Mouse (Mus musculus): ENCODE results near the gene Agpat2. TPM values are rescaled to one million over a fixed set of nuclear protein-coding genes. Genes with fewer than 3 reads are reported as not detected.

The Agpat2 gene
- polyA plus RNA-seq, 1 experiment from 2014 or later, result 28.9 TPM

- 25% methylated on average over 4 of the region's 4 CpGs for WGBS
- Histone ChIP-seq H3K9me3 (no peaks in the 10 kb centered on the region), H3K27me3 (ENCODE audit: insufficient read depth, poor library complexity, severe bottlenecking) (no peaks in the 10 kb centered on the region), H3K4me3 (peak overlapping the region; percentile 19; the same call in 1 of the 2 replicates), H3K36me3 (no peaks in the 10 kb centered on the region), H3K4me1 (peaks cover 94% of the 10 kb centered on the region), H3K27ac (peak overlapping the region; percentile 82)
- peak; percentile 91 for DNase-seq (ENCODE audit: low spot score)
These were observed 28.4 kb downstream of the Agpat2 start for GRCm38 (mm10) chr2:26575865-26576264.

- no peak for DNase-seq (ENCODE audit: low spot score)
- H3K27me3 ChIP-seq (ENCODE audit: insufficient read depth, poor library complexity, severe bottlenecking), result no peaks in the 10 kb centered on the region
- peaks cover 93% of the 10 kb centered on the region for H3K4me1 ChIP-seq
- H3K27ac ChIP-seq, result peak overlapping the region; percentile 82
- H3K36me3 ChIP-seq, result no peaks in the 10 kb centered on the region
- H3K9me3 ChIP-seq, result no peaks in the 10 kb centered on the region
- peak overlapping the region; percentile 19; the same call in 1 of the 2 replicates for H3K4me3 ChIP-seq
- 51% methylated on average over 1 of the region's 1 CpGs for WGBS
These were observed 28.8 kb downstream of the Agpat2 start for GRCm38 (mm10) chr2:26575378-26575777.

DNA sequence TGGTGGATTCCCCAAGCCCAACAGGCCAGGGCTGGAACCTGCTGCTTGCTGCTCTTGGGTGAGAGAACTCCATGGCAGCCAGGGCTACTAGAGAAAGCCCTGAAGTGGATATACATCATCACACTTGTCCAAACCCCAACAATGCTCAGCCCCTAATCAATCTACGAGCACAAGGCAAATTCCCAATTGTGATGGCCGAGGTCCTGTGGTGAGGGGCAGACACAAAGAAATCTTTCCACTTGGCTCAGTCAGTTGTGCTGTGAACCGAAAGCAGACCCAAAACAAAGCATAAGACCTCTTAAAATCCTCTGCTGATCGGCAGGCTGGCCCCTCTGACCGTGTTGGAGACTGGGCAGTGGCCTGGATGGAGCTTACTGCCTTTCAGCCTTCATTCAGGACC is 29.4 kb downstream of the Agpat2 start:
- 38% methylated on average over 5 of the region's 5 CpGs for WGBS
- peak overlapping the region; percentile 82 for H3K27ac ChIP-seq
- no peaks in the 10 kb centered on the region for H3K27me3 ChIP-seq (ENCODE audit: insufficient read depth, poor library complexity, severe bottlenecking)
- H3K4me1 ChIP-seq, result peaks cover 92% of the 10 kb centered on the region
- no peaks in the 10 kb centered on the region for H3K36me3 ChIP-seq
- H3K9me3 ChIP-seq, result no peaks in the 10 kb centered on the region
- DNase-seq (ENCODE audit: low spot score), result no peak
- H3K4me3 ChIP-seq, result no peak overlapping the region

DNA sequence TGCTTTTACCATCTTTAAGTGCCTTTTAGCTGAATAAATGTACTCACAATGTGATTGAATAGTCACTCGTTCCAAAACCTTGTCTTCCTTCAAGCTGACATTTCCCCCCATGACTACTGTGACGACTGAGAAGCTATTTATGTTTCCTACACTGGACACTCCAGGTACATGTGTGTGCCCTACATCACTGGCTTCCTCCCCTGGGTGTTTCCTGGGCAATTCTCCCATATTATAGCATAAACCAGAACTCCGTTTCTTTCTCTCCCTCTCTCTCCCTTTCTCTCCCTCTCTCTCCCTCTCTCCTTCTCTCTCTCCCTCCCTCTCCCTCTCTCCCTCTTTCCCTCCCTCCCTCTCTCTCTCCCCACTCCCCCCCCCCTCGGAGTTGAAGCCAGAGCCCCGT is 30.4 kb downstream of the Agpat2 start:
- Histone ChIP-seq H3K4me1 (peaks cover 86% of the 10 kb centered on the region), H3K9me3 (no peaks in the 10 kb centered on the region), H3K36me3 (no peaks in the 10 kb centered on the region), H3K27ac (peak overlapping the region; percentile 60), H3K4me3 (no peak overlapping the region), H3K27me3 (ENCODE audit: insufficient read depth, poor library complexity, severe bottlenecking) (no peaks in the 10 kb centered on the region)
- 28% methylated on average over 5 of the region's 5 CpGs for WGBS
- no peak for DNase-seq (ENCODE audit: low spot score)

DNA sequence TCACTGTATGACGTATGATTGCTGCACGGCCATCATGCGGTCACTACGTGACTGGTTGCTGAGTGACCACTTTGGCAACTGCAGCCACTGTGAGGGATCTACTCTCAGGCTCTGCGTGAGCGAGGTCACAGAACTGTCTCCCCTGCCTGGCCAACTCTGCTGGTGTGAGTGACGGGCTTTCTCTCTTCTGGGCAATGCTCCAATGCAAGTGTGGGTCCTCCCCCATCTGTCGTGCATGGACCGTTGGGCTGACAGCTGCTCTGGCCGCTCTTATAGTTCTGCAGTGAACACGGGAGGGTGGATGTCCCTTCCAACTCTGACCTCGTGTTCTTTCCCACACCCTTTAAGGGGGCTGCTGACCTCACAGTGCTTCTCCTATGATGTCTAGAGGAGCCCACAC is 30.8 kb downstream of the Agpat2 start:
- Histone ChIP-seq H3K4me1 (peaks cover 82% of the 10 kb centered on the region), H3K36me3 (no peaks in the 10 kb centered on the region), H3K9me3 (no peaks in the 10 kb centered on the region), H3K27me3 (ENCODE audit: insufficient read depth, poor library complexity, severe bottlenecking) (no peaks in the 10 kb centered on the region), H3K4me3 (no peak overlapping the region), H3K27ac (peak overlapping the region; percentile 60)
- WGBS, result 55% methylated on average over 12 of the region's 12 CpGs
- no peak for DNase-seq (ENCODE audit: low spot score)

GRCm38 (mm10) chr2:26571826-26572225 is 32.4 kb downstream of the Agpat2 start:
- no peaks in the 10 kb centered on the region for H3K27me3 ChIP-seq (ENCODE audit: insufficient read depth, poor library complexity, severe bottlenecking)
- DNase-seq (ENCODE audit: low spot score), result peak; percentile 92
- H3K4me1 ChIP-seq, result peaks cover 67% of the 10 kb centered on the region
- H3K27ac ChIP-seq, result peak overlapping the region; percentile 68
- H3K9me3 ChIP-seq, result no peaks in the 10 kb centered on the region
- H3K4me3 ChIP-seq, result 0 out of 2 replicates have a peak overlapping the region, but pooled peaks have one; percentile 27
- H3K36me3 ChIP-seq, result no peaks in the 10 kb centered on the region
- WGBS, result 32% methylated on average over 5 of the region's 5 CpGs

GRCm38 (mm10) chr2:26571400-26571799 is 32.8 kb downstream of the Agpat2 start:
- no peaks in the 10 kb centered on the region for H3K9me3 ChIP-seq
- peaks cover 65% of the 10 kb centered on the region for H3K4me1 ChIP-seq
- no peak for DNase-seq (ENCODE audit: low spot score)
- WGBS, result 62% methylated on average over 9 of the region's 9 CpGs
- no peaks in the 10 kb centered on the region for H3K27me3 ChIP-seq (ENCODE audit: insufficient read depth, poor library complexity, severe bottlenecking)
- H3K4me3 ChIP-seq, result 0 out of 2 replicates have a peak overlapping the region, but pooled peaks have one; percentile 27
- H3K36me3 ChIP-seq, result no peaks in the 10 kb centered on the region
- H3K27ac ChIP-seq, result peak overlapping the region; percentile 68

GRCm38 (mm10) chr2:26570034-26570433 is 34.2 kb downstream of the Agpat2 start:
- peak; percentile 87 for DNase-seq (ENCODE audit: low spot score)
- Histone ChIP-seq H3K27me3 (ENCODE audit: insufficient read depth, poor library complexity, severe bottlenecking) (no peaks in the 10 kb centered on the region), H3K4me1 (peaks cover 56% of the 10 kb centered on the region), H3K36me3 (no peaks in the 10 kb centered on the region), H3K9me3 (no peaks in the 10 kb centered on the region), H3K27ac (peak overlapping the region; percentile 68; the same call in 1 of the 2 replicates), H3K4me3 (no peak overlapping the region)
- 3% methylated on average over 3 of the region's 3 CpGs for WGBS

DNA sequence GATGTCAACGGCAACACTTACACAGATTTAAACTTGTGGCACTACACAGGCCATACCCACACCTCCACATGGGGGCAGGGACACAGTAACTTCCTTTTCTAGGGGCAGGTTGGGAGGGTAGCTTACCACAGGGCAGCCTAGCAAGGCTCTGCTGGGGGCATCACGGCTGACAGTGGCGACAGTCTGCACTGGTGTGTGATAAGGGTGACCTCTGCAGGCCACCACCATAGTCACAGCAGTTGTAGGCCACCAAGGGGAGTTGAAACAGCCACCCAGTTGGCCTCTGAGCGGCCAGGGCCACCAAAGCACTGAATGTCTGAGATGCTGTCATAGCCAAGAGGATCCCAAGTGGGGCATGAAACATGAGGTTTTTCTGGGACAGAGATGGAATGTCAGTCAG is 38.0 kb downstream of the Agpat2 start:
- Histone ChIP-seq H3K27ac (no peak overlapping the region; the same call in 1 of the 2 replicates), H3K4me1 (peaks cover 26% of the 10 kb centered on the region), H3K4me3 (no peak overlapping the region), H3K27me3 (ENCODE audit: insufficient read depth, poor library complexity, severe bottlenecking) (0 out of 2 replicates have a peak, but pooled peaks cover 4% of the 10 kb centered on the region), H3K9me3 (no peaks in the 10 kb centered on the region), H3K36me3 (no peaks in the 10 kb centered on the region)
- DNase-seq (ENCODE audit: low spot score), result no peak
- WGBS, result 13% methylated on average over 4 of the region's 4 CpGs

DNA sequence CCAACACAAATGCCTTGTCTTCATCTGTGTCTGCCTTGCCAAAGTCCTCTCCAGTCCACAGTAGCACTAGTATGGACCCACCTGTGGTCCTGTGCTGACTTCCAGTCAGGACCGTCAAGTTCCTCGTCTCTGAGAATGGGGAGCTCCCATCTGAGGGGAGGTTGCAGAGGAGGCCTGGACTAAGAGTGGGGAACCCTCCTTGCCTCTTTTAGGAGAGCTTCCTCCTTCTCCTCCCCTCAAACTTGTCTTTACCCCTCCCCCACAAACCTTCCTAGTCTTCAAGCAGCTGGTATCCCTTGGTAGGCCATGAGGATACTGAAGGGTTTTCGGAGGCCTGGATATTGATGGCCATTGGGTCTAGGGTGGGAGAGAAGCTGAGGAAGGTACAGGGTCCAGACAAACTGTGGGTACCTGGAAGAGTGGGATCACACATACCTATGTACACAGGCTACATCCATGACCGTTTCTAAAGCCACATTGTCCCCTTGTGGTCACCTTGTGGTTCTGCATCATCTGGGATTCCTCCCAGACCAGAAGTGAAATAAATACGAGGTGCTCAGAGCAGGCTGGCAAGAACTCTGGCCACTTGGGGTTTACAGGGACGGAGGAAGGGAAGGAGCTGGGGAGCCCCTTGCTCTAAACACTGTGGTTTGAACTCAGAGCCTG is 42.7 kb downstream of the Agpat2 start:
- peak overlapping the region; percentile 11; the same call in 1 of the 2 replicates for H3K27ac ChIP-seq
- no peak for DNase-seq (ENCODE audit: low spot score)
- H3K4me1 ChIP-seq, result peaks cover 32% of the 10 kb centered on the region
- no peak overlapping the region for H3K4me3 ChIP-seq
- WGBS, result 42% methylated on average over 6 of the region's 6 CpGs
- H3K36me3 ChIP-seq, result no peaks in the 10 kb centered on the region
- 0 out of 2 replicates have a peak, but pooled peaks cover 4% of the 10 kb centered on the region for H3K27me3 ChIP-seq (ENCODE audit: insufficient read depth, poor library complexity, severe bottlenecking)
- no peaks in the 10 kb centered on the region for H3K9me3 ChIP-seq

GRCm38 (mm10) chr2:26560506-26560905 is 43.7 kb downstream of the Agpat2 start:
- H3K36me3 ChIP-seq, result no peaks in the 10 kb centered on the region
- no peaks in the 10 kb centered on the region for H3K9me3 ChIP-seq
- no peak overlapping the region for H3K4me3 ChIP-seq
- 0 out of 2 replicates have a peak, but pooled peaks cover 4% of the 10 kb centered on the region for H3K27me3 ChIP-seq (ENCODE audit: insufficient read depth, poor library complexity, severe bottlenecking)
- 74% methylated on average over 5 of the region's 5 CpGs for WGBS
- H3K4me1 ChIP-seq, result peaks cover 33% of the 10 kb centered on the region
- peak overlapping the region; percentile 48; the same call in 1 of the 2 replicates for H3K27ac ChIP-seq
- no peak for DNase-seq (ENCODE audit: low spot score)

DNA sequence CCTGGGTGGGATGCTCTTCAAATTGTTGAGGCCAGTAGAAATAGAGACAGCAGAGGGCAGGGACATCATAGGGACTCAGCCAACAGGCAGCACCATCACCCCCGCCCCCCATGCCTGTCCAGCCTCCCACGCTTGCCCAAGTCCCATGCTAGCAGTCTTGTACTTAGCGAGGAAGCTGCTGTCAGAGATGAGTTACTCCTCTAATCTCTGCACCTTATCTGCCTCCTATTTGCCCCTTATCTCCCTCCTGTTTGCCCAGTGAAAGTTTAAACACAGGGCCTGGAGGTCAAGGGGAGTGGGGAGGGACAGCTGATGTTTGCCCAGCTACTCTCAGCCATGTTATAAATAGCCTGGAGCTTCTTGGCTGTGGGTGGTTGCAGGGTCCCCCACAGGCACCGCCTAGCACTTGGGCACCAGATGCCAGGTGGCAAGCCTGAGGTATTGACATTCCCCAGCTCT is 47.7 kb downstream of the Agpat2 start:
- Histone ChIP-seq H3K27me3 (ENCODE audit: insufficient read depth, poor library complexity, severe bottlenecking) (peaks cover 15% of the 10 kb centered on the region; the same call in 1 of the 2 replicates), H3K36me3 (no peaks in the 10 kb centered on the region), H3K27ac (peak overlapping the region; percentile 62), H3K4me3 (0 out of 2 replicates have a peak overlapping the region, but pooled peaks have one; percentile 23), H3K9me3 (no peaks in the 10 kb centered on the region), H3K4me1 (peaks cover 43% of the 10 kb centered on the region)
- 20% methylated on average over 4 of the region's 4 CpGs for WGBS
- no peak for DNase-seq (ENCODE audit: low spot score)

GRCm38 (mm10) chr2:26555076-26555475 is 49.1 kb downstream of the Agpat2 start:
- H3K4me1 ChIP-seq, result peaks cover 41% of the 10 kb centered on the region
- 82% methylated on average over 4 of the region's 4 CpGs for WGBS
- no peaks in the 10 kb centered on the region for H3K36me3 ChIP-seq
- H3K27me3 ChIP-seq (ENCODE audit: insufficient read depth, poor library complexity, severe bottlenecking), result peaks cover 18% of the 10 kb centered on the region; the same call in 1 of the 2 replicates
- no peak overlapping the region for H3K4me3 ChIP-seq
- H3K9me3 ChIP-seq, result no peaks in the 10 kb centered on the region
- H3K27ac ChIP-seq, result 0 out of 2 replicates have a peak overlapping the region, but pooled peaks have one; percentile 32
- DNase-seq (ENCODE audit: low spot score), result no peak
